Mouse (Mus musculus) erythroid progenitor cell, adult 5-6 weeks (primary cell): ENCODE measurements around the gene Olfr122. TPM values are rescaled to one million over a fixed set of nuclear protein-coding genes. Genes with fewer than 3 reads are reported as not detected.

Experiments
- ATAC-seq: replicated peaks from 2 replicates; pipeline ENCODE4 v1.8.0; 2016; ENCODE audit warnings: moderate number of reproducible peaks, mild to moderate bottlenecking, moderate TSS enrichment, inconsistent platforms; ENCODE audit not compliant: poor library complexity, low FRiP score, severe bottlenecking
- total RNA-seq, 2 experiments: library from RNA; stranded (forward) in 1 of 2; stranded (reverse) in 1 of 2; fragments of 150-400 nt in 1 of 2; fragments of 186-747, 209-891 nt in 1 of 2; gene quantifications; 2 replicates each; pipeline versions ENCODE4 v1.2.3 to v1.2.4; 2015 to 2017; ENCODE audit warnings: low replicate concordance in 2 of 2

Olfr122 gene
- total RNA-seq (2015; ENCODE audit: low replicate concordance): not detected in 2 replicates
- not detected in 2 replicates for total RNA-seq (2017; ENCODE audit: low replicate concordance)

DNA sequence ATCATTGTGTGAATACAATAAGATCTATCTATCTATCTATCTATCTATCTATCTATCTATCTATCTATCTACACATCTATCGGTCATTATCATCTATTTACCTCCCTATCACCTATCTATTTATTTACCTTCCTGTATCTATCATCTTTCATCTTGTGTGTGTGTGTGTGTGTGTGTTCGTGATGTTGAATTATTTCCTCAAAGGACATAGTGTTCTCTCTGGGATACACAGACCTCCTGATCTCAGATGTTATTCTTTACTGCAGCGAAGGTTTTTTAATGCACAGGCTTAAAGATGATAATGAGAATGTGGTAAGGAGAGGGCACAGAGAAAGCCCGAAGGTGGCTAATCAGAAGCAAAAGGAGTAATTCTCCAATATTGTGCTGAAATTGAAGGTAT is at the start of gene Olfr122:
TSS of gene Olfr122 (plus strand) at position 301 of the 400 bp plus-strand sequence.
- no peak for ATAC-seq

DNA sequence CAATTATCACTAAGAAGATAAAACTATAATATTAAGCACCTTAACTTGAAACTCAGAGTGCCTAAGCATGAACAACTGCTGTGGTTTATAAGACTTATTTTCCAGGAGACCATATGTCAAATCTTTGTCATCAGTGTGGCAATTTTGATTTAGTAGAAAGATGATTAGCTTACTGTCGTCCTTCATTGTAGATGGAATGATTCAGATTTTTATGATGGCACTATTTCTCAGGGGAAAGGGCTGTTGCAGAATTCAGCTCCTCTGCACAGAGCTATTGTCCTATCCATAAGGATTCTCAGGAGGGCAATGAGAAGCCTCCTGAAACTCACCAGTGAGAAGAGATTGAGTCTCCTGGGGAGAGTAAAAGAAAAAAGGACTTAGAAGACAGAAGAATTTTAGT is 46.9 kb upstream of the Olfr122 start, which contains the start of gene Olfr120:
TSS of gene Olfr120 (plus strand) at position 301 of the 400 bp plus-strand sequence.
- ATAC-seq: no peak

DNA sequence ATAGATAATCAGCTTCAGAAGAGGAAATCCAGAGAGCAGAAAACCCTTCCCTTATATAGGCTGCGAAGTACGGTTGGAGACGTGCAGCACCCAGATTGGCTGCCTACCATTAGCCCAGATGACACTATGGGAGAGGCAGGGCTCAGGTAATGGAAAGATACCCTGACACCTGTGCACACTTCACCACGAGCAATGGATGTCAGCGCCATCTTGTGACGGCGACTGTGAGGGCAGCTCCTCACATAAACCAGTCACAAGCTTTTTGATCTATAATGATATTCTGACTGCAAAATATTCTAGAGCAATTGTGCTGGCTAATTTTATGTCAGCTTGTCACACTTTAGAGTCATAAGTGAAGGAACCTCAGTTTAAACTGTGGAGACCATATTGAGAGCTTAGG is 30.3 kb upstream of the Olfr122 start:
- no peak for ATAC-seq

DNA sequence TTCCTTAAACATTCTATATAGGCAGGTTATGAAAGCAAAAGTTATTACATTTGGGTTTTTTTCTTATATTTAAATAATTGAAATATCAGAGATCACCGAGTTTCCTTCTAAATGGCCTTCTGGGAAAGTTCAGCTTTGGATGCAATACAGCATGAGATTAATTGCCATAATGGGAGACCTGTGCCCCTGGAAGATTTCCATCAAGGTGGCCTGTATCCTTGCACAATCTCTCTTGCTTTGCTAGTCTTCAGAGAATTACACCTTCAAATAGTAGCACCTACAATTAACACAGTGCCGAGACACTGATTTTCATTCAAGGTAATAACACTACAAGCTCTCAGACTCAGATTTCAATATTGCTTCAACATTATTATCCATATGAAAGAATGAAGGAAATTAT is 24.8 kb downstream of the Olfr122 start, which contains the start of gene Olfr123:
TSS of gene Olfr123 (plus strand) at position 301 of the 400 bp plus-strand sequence.
- ATAC-seq: no peak

DNA sequence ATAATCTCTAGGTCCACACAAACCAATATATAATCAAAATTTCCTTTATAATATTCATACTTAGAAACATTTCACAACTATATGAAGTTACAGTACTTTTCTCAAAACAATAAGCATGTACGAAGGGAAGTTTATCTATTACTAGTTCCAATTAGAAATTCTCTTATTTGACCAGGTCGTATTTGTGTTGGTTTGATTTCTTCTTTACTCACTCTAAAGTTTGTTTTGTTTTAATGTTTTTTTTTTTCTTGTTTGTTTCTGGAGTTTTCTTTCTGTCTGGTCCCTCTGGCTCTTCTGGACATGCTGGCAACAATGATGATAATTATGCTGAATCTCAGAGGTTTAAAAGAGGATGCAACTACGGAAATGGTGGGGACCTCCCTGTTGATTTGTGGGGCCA is 31.2 kb downstream of the Olfr122 start, which contains the start of gene Olfr124:
TSS of gene Olfr124 (plus strand) at position 301 of the 400 bp plus-strand sequence.
- ATAC-seq: no peak

Other genes with a start within 250 kb of the Olfr122 start
- gene Olfr112, start 199.2 kb upstream of the Olfr122 start, total RNA-seq (2015; ENCODE audit: low replicate concordance): not detected in 2 replicates
- gene Olfr112, start 199.2 kb upstream of the Olfr122 start, total RNA-seq (2017; ENCODE audit: low replicate concordance): not detected in 2 replicates
- gene Olfr113, start 190.9 kb upstream of the Olfr122 start, total RNA-seq (2015; ENCODE audit: low replicate concordance): not detected in 2 replicates
- not detected in 2 replicates for gene Olfr113, start 190.9 kb upstream of the Olfr122 start, total RNA-seq (2017; ENCODE audit: low replicate concordance)
- gene Olfr114, start 175.9 kb upstream of the Olfr122 start, total RNA-seq (2015; ENCODE audit: low replicate concordance): not detected in 2 replicates
- not detected in 2 replicates for gene Olfr114, start 175.9 kb upstream of the Olfr122 start, total RNA-seq (2017; ENCODE audit: low replicate concordance)
- not detected in 2 replicates for gene Olfr115, start 141.5 kb upstream of the Olfr122 start, total RNA-seq (2015; ENCODE audit: low replicate concordance)
- gene Olfr115, start 141.5 kb upstream of the Olfr122 start, total RNA-seq (2017; ENCODE audit: low replicate concordance): not detected in 2 replicates
- gene Olfr116, start 141.4 kb upstream of the Olfr122 start, total RNA-seq (2015; ENCODE audit: low replicate concordance): not detected in 2 replicates
- not detected in 2 replicates for gene Olfr116, start 141.4 kb upstream of the Olfr122 start, total RNA-seq (2017; ENCODE audit: low replicate concordance)
- not detected in 2 replicates for gene Olfr117, start 104.8 kb upstream of the Olfr122 start, total RNA-seq (2015; ENCODE audit: low replicate concordance)
- gene Olfr117, start 104.8 kb upstream of the Olfr122 start, total RNA-seq (2017; ENCODE audit: low replicate concordance): not detected in 2 replicates
- not detected in 2 replicates for gene Olfr118, start 101.6 kb upstream of the Olfr122 start, total RNA-seq (2015; ENCODE audit: low replicate concordance)
- not detected in 2 replicates for gene Olfr118, start 101.6 kb upstream of the Olfr122 start, total RNA-seq (2017; ENCODE audit: low replicate concordance)
- gene Olfr119, start 72.0 kb upstream of the Olfr122 start, total RNA-seq (2015; ENCODE audit: low replicate concordance): not detected in 2 replicates
- gene Olfr119, start 72.0 kb upstream of the Olfr122 start, total RNA-seq (2017; ENCODE audit: low replicate concordance): not detected in 2 replicates
- not detected in 2 replicates for gene Olfr120, start 46.8 kb upstream of the Olfr122 start, total RNA-seq (2015; ENCODE audit: low replicate concordance)
- not detected in 2 replicates for gene Olfr120, start 46.8 kb upstream of the Olfr122 start, total RNA-seq (2017; ENCODE audit: low replicate concordance)
- gene Olfr121, start 19.8 kb upstream of the Olfr122 start, total RNA-seq (2015; ENCODE audit: low replicate concordance): not detected in 2 replicates
- not detected in 2 replicates for gene Olfr121, start 19.8 kb upstream of the Olfr122 start, total RNA-seq (2017; ENCODE audit: low replicate concordance)
- not detected in 2 replicates for gene Olfr123, start 24.9 kb downstream of the Olfr122 start, total RNA-seq (2015; ENCODE audit: low replicate concordance)
- not detected in 2 replicates for gene Olfr123, start 24.9 kb downstream of the Olfr122 start, total RNA-seq (2017; ENCODE audit: low replicate concordance)
- not detected in 2 replicates for gene Olfr124, start 31.3 kb downstream of the Olfr122 start, total RNA-seq (2015; ENCODE audit: low replicate concordance)
- not detected in 2 replicates for gene Olfr124, start 31.3 kb downstream of the Olfr122 start, total RNA-seq (2017; ENCODE audit: low replicate concordance)
- gene Olfr125, start 64.3 kb downstream of the Olfr122 start, total RNA-seq (2015; ENCODE audit: low replicate concordance): not detected in 2 replicates
- not detected in 2 replicates for gene Olfr125, start 64.3 kb downstream of the Olfr122 start, total RNA-seq (2017; ENCODE audit: low replicate concordance)
- not detected in 2 replicates for gene Olfr126, start 78.9 kb downstream of the Olfr122 start, total RNA-seq (2015; ENCODE audit: low replicate concordance)
- not detected in 2 replicates for gene Olfr126, start 78.9 kb downstream of the Olfr122 start, total RNA-seq (2017; ENCODE audit: low replicate concordance)
- gene Olfr127, start 131.8 kb downstream of the Olfr122 start, total RNA-seq (2015; ENCODE audit: low replicate concordance): not detected in 2 replicates
- not detected in 2 replicates for gene Olfr127, start 131.8 kb downstream of the Olfr122 start, total RNA-seq (2017; ENCODE audit: low replicate concordance)
- not detected in 2 replicates for gene Olfr128, start 151.9 kb downstream of the Olfr122 start, total RNA-seq (2015; ENCODE audit: low replicate concordance)
- gene Olfr128, start 151.9 kb downstream of the Olfr122 start, total RNA-seq (2017; ENCODE audit: low replicate concordance): not detected in 2 replicates
- gene Olfr761, start 184.5 kb downstream of the Olfr122 start, total RNA-seq (2015; ENCODE audit: low replicate concordance): not detected in 2 replicates
- not detected in 2 replicates for gene Olfr761, start 184.5 kb downstream of the Olfr122 start, total RNA-seq (2017; ENCODE audit: low replicate concordance)